Mouse (Mus musculus) frontal cortex, adult 2 months (tissue): ENCODE data around the gene Cmtm8. TPM values are rescaled to one million over a fixed set of nuclear protein-coding genes. Genes with fewer than 3 reads are reported as not detected.
A peak's percentile ranks its signal among the peaks of the same experiment; 100 is the strongest.

Experiments used
- DNase-seq, 2 experiments: peaks; one replicate each; pipeline ENCODE4 v3.0.0; 2022; ENCODE audit warnings: low spot score in 1 of 2; ENCODE audit errors: extremely low spot score in 1 of 2
- polyA plus RNA-seq: library from polyadenylated mRNA; depleted of rRNA; stranded (reverse); fragments of >200 nt; gene quantifications from 2 replicates; pipeline ENCODE4 v1.2.3, GENCODE M21; 2012

The Cmtm8 gene
- polyA plus RNA-seq, 1 experiment, result 4.7 TPM

- no peak for DNase-seq
These were observed 55.3 kb downstream of the Cmtm8 start for GRCm38 (mm10) chr9:114788697-114789096.

GRCm38 (mm10) chr9:114787716-114788115 is 56.2 kb downstream of the Cmtm8 start:
- DNase-seq, result no peak

DNA sequence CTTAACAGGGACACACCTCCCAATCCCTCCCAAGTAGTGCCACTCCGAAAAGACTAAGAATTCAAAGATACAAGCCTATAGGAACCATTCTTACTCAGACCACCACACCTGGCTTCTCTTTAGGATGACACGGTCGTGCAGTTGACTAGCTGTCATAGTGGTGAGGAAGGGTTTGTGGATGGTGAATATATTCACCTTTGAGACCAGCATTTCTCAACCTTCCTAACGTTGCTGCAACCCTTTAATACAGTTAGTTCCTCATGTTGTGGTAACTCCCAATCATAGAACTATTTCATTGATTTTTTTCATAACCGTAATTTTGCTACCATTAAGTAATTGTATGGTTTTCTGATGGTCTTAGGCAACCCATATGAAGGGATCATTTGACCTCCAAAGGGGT is 56.8 kb downstream of the Cmtm8 start:
- no peak for DNase-seq

- DNase-seq, result no peak
These were observed 58.4 kb downstream of the Cmtm8 start for GRCm38 (mm10) chr9:114785432-114786125.

GRCm38 (mm10) chr9:114781526-114782212 is 62.3 kb downstream of the Cmtm8 start, which contains the start of gene Cmtm7:
Gene Cmtm7 (minus strand): TSS chr9:114781856.
- no peak for DNase-seq

DNA sequence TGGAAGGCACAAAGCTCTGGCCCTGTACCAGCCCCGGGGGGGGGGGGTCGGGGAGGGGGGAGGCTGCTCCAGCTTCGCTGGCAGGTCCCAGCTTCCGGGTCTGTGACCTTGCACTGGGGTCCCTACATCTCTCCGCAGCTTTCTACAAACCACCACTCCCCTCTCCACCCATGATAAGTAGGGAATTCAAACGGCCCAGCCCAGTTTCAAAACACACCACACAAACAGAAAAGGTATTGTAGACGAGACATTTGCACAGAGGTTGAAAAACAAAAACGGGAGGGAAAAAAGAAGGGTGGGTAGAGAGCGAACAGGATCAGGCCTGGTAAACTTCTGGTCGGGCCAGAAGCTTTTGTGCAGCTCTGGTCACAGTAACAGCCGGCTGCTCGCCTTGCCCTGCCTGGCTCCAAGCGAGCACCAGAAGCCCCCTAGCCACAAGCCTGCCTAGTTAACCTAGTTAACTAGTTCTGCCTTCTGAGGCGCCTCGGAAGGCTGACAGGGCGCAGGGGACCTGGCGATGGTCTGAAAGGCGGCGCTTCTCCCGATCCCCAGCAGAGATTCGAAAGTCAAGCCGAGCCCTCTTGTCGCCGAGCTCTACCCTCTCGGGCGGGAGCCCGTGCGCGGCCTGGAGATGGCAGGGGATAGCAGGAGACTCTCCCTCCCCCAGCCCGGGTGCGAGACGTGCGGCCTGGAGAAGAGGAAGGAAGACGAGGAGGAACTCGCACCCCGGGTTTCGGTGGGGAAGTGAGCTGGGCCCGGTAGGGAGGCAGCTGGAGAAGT is 63.0 kb downstream of the Cmtm8 start:
- DNase-seq, result peak in 1 of 2 experiments; percentile 27

DNA sequence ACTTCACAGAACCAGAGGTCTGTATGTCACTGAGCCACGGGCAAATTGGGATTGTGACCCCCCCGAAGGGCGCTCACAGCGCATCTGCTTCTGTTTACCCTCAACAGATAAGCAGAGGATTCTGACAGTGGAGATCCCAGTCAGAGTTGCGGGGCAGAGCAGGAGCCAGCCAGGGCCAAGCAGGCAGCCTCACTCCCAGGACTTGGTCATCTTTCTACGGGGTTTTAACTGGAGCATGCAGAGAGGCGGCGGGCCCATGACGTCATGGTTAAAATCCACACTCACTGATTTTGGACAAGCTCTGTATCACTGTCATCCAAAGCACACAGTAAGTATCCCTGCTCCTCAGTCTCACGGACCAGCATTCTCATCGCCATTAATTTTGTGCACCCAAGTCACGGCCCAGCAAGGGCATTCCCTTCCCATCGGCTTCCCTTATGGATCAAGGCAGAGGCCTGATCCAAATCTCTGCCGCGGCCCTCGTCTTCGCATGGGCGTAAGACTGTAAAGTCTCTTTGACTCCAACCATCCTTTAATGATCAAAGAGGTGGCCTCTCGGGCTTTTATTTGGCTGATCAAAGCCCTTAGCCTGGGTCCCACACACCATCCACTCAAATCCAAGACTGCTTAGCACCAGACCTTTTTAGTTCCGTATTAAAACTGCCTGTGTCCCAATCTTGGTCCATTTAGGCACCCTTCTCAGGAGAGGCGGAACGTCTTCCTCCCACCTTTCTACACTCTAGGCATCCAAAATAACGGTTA is 63.8 kb downstream of the Cmtm8 start:
- DNase-seq, result no peak

- no peak for DNase-seq
These were observed 65.1 kb downstream of the Cmtm8 start for GRCm38 (mm10) chr9:114778877-114779276.

DNA sequence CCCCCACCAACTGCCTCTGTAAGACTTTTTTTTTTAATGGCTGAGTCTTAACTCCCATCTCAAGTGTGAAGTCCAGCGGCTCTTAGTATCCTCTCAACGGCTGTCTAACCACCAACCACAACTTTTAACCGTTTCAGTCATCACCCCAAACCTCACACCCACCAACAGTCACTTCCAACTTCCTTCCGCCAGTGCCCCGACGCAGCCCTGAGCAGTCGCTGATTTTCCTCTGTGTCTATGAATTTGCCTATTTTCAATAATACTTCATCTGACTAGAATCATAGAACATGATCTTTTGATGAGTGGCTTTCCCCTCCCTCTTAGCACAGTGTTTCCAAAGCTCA is 65.9 kb downstream of the Cmtm8 start:
- no peak for DNase-seq

GRCm38 (mm10) chr9:114777178-114778046 is 66.5 kb downstream of the Cmtm8 start:
- no peak for DNase-seq

GRCm38 (mm10) chr9:114776361-114776760 is 67.6 kb downstream of the Cmtm8 start:
- DNase-seq, result no peak

DNA sequence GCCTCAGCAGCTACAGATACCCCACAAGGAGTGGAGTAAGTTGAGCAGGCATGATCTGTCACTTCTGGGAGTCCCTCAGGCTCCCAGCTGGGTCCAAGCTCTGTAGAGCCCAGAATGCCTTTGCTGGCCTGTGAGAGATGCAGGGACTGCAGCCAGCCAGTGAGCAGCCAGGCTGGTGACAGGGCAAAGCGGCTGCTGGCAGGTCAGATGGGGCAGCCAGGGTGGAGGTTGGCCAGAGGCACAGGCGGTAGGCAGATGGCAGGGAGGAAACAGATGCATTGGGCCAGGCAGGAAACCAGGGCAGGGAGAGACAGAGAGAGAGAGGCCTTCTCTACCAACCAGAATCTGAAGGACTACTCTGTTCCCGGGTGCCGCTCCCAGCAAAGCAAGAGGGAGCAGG is 68.7 kb downstream of the Cmtm8 start:
- DNase-seq, result no peak

- no peak for DNase-seq
These were observed 69.3 kb downstream of the Cmtm8 start for GRCm38 (mm10) chr9:114774629-114775028.

DNA sequence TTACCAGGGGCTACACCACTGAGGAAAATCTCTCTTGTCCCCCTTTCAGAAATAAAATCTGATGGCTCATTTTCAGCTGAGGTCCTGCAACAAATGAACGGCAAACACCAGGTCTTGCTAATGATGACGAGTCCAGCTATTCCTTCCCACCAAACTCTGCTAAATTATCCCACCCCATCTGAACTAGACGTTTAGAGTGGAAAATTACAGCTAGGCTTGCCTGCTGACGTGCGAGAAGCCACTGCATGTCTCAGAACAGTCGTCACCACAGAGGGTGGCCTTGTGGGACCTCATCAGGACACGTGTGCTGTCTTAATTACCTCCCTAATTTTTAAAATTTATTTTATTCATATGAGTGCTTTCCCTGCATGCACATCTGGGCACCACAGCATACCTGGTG is 72.4 kb downstream of the Cmtm8 start:
- DNase-seq, result no peak

GRCm38 (mm10) chr9:114770224-114770623 is 73.7 kb downstream of the Cmtm8 start:
- no peak for DNase-seq

DNA sequence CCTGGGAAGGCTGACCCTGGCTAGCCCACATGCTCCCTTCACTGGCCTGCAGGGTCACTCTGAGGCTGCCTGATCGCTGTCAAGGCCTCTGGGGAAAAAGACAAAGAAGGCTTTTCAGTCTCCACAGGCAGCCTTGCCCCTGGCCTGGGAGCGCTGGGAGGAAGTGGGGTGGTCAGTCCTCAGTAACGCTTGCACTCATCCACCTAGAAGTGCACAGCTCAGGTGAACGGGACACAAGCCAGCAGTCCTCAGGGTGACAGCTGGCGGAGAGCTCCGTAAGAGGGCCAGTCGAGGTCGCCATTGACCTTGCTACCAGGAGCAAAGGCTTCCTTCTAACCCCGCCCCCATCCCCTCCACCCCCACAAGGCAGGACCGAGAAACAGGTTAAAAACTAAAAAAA is 75.9 kb downstream of the Cmtm8 start:
- DNase-seq, result no peak

- DNase-seq, result no peak
These were observed 76.4 kb downstream of the Cmtm8 start for GRCm38 (mm10) chr9:114767507-114767906.

DNA sequence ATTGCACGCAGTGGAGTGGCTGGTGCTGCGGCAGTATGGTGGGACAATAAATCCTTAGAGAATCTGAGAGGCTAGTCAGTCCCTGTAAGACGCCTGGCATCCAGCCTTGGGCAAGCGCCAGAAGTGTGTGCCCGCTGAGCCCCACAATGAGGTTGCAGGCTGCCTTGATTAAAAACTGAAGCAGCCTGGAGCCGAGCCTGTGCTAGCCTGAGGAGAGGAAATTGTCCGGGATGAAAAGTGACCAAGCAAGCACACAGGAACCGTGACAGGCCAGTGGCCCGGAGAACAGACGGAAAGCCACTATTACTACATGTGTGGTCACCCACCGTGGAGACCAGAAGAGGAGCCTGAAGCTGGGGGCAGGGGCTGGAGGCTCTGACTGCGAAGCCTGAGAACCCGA is 76.9 kb downstream of the Cmtm8 start:
- peak in 1 of 2 experiments; percentile 53 for DNase-seq

- no peak for DNase-seq
These were observed 80.6 kb downstream of the Cmtm8 start for GRCm38 (mm10) chr9:114763341-114763740.

DNA sequence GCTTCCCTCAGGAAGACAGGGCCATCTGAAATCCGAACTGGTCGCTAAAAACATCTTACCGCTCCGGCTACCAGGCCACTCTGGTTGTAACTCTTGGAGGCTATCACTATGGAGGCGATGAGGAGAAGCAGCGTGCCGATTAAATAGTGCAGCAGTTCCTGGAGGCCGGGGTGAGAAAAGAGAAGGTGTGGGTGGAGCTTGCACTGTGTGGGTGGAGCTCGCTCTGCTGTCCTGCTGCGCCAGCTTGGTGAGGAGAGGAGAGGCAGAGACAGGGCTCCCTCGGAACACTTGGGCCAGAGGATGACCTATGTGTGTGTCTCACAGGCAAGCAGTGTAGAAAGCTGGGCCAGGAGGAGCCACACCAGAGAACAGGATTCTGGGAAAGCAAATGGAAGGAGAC is 82.1 kb downstream of the Cmtm8 start:
- peak in 1 of 2 experiments; percentile 25 for DNase-seq
